Mouse (Mus musculus): ENCODE results near the gene Eaf2. TPM values are rescaled to one million over a fixed set of nuclear protein-coding genes. Genes with fewer than 3 reads are reported as not detected.
A peak's percentile ranks its signal among the peaks of the same experiment; 100 is the strongest.

The Eaf2 gene
- 0.66 and 0.67 TPM in 2 replicates for polyA plus RNA-seq (2012; rRNA removed)

DNA sequence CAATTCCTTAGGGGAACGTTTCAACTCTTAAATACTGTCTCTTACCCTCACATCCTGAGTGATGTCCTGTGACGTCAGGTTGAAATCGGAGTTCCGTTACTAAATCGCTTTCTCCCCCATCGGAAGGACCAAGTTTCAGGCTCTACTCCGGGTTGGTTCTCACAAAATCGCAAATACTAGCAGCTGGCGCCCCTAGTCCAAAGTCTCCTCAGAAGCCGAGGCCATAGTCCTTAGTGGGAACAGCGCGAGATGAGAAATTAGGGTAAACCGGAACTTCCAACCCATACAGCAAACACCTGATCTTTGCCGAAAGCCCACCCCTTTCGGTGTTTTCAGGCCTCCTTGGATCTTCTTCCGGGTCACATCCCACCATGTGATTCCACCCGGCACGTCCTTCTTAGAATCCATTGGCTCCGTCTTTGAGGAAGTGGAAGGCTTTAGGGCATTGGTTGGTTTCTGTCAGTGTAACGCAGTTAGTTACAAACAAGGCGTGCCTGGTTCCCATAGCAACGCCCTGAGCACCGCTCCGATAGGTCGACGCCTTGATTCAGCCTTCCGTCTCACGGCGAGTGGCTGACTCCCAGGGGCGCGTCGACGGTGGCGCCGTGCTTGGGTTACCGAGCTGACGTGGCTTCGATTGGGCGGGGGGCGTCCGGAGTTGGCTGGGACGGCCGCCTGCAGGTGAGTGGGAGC is at the start of gene Eaf2, which contains the start of gene Golgb1:
Eaf2 (minus strand) TSS at position 421 of the 693 bp plus-strand sequence.
Golgb1 (plus strand) TSS at position 558 of the 693 bp plus-strand sequence.
- peak; percentile 100 for DNase-seq (ENCODE audit: low read depth)
- TF ChIP-seq POLR2A (IDR thresholded peaks at IDR 0.05; ENCODE audit: borderline replicate concordance, extremely low read depth, insufficient read depth, insufficient read length, poor library complexity, severe bottlenecking) (peak; percentile 38; the same call in 1 of the 2 replicates), CTCF (IDR thresholded peaks at IDR 0.05; ENCODE audit: borderline replicate concordance, extremely low read depth, insufficient read depth, insufficient read length) (no peak)

DNA sequence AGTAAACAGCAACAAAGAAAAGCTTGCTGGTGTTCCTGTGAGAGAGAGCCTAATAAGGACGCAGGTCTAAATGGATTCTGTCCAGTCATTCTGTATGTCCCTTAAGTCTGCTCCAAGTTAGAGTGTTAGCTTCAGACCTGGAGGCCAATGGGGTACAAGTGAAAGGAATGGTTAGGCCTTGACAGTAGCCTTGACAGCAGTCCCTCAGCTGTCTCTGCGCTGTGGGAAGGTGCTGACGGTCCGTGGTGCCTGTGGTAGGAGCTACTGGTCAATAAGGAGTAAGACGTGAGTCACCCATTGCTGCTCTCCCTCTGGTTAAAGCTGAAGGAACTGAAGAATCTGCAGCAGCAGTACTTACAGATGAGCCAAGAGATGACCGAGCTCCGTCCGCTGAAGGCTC is 49.5 kb upstream of the Eaf2 start:
- TF ChIP-seq POLR2A (IDR thresholded peaks at IDR 0.05; ENCODE audit: borderline replicate concordance, extremely low read depth, insufficient read depth, insufficient read length, poor library complexity, severe bottlenecking) (no peak), CTCF (IDR thresholded peaks at IDR 0.05; ENCODE audit: borderline replicate concordance, extremely low read depth, insufficient read depth, insufficient read length) (no peak)
- no peak for DNase-seq (ENCODE audit: low read depth)

DNA sequence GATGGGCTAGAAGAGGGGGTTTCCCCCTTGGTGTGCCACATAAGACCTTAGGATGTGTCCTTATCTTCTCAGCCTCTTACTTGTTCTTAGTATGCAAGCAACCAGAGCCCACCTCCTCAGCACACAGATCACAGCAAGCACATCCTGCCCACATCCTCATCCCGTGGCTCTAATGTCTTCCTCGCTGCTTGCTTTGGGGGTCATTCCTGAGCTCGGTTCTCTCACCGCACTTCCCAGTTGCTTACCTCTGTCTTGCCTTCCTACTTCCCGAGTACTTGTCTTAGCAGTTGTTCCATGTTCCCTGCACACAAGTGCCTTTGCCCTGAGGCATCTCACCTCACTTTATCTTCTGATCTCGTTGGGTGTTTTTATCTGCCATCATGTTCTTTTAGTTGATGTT is 47.2 kb upstream of the Eaf2 start:
- no peak for DNase-seq (ENCODE audit: low read depth)
- TF ChIP-seq CTCF (IDR thresholded peaks at IDR 0.05; ENCODE audit: borderline replicate concordance, extremely low read depth, insufficient read depth, insufficient read length) (no peak), POLR2A (IDR thresholded peaks at IDR 0.05; ENCODE audit: borderline replicate concordance, extremely low read depth, insufficient read depth, insufficient read length, poor library complexity, severe bottlenecking) (no peak)

DNA sequence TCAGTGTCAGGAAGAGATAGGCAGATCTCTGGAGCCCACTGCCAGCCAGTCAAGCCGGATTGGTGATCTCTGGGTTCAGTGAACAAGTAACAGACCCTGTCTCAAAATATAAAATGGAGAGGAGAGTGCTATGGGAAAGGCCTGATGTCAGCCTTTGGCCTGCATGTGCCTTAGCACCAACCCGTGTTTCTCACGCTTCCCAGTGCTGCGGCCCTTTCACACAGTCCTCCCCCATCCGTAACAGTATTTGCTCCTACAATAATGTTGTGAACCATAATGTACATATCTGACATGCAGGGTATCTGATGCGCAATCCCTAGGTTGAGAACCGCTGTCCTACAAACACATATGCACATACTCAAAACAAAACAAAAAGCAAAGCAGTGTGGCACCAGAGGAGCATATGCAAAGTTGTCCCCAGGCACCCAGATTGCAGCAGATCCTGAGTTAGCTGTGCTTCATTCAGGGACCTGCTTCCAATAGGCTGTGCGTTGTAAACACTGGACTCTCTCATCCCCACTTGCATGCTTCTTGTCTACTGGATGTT is 46.3 kb upstream of the Eaf2 start:
- TF ChIP-seq CTCF (IDR thresholded peaks at IDR 0.05; ENCODE audit: borderline replicate concordance, extremely low read depth, insufficient read depth, insufficient read length): no peak
- DNase-seq (ENCODE audit: low read depth): no peak

DNA sequence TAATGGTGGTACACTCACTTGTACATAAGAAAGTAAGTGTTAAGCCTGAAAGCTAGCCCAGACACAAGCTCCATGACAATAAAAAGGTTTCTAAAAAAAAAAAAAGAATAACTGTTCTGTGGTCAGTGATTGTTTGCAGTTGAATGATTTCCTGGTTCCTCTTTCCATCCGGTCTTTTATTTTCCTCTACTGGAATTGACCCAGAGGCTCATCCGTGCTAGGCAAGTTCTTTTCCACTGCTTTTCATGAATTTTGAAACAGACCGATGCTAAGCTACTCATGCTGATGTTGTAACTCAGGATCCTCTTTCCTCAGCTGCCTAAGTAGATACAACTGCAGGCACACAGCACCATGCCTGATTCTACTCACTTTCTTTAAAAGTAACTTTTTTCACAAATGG is 45.6 kb upstream of the Eaf2 start:
- no peak for DNase-seq (ENCODE audit: low read depth)
- TF ChIP-seq CTCF (IDR thresholded peaks at IDR 0.05; ENCODE audit: borderline replicate concordance, extremely low read depth, insufficient read depth, insufficient read length): no peak
- no peak for TF ChIP-seq POLR2A (IDR thresholded peaks at IDR 0.05; ENCODE audit: borderline replicate concordance, extremely low read depth, insufficient read depth, insufficient read length, poor library complexity, severe bottlenecking)

DNA sequence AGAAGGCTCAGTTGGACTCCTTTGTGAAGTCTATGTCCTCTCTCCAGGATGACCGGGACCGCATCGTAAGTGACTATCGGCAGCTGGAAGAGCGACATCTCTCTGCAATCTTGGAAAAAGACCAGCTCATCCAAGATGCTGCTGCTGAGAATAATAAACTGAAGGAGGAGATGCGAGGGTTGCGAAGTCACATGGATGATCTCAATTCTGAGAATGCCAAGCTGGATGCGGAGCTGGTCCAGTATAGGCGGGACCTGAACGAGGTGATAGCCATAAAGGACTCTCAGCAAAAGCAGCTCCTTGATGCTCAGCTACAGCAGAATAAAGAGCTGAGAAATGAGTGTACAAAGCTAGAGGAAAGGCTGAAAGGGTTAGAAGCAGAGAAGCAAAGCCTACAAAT is 43.7 kb upstream of the Eaf2 start:
- DNase-seq (ENCODE audit: low read depth): no peak
- TF ChIP-seq POLR2A (IDR thresholded peaks at IDR 0.05; ENCODE audit: borderline replicate concordance, extremely low read depth, insufficient read depth, insufficient read length, poor library complexity, severe bottlenecking) (no peak), CTCF (IDR thresholded peaks at IDR 0.05; ENCODE audit: borderline replicate concordance, extremely low read depth, insufficient read depth, insufficient read length) (no peak)

DNA sequence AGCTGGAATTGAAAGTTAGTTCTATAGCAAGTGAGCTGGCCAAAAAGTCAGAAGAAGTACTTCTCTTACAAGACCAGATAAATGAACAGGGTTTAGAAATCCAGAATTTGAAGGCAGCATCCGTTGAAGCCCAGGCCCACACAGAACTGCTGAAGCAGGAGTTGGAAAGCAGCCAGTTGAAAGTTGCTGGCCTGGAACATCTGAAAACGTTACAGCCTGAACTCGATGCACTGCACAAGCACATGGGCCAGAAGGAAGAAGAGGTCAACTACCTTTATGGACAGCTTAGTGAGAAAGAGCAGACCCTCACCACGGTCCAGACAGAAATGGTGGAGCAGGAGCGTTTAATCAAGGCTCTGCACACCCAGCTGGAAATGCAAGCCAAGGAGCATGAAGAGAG is 39.4 kb upstream of the Eaf2 start:
- no peak for DNase-seq (ENCODE audit: low read depth)
- TF ChIP-seq POLR2A (IDR thresholded peaks at IDR 0.05; ENCODE audit: borderline replicate concordance, extremely low read depth, insufficient read depth, insufficient read length, poor library complexity, severe bottlenecking) (no peak), CTCF (IDR thresholded peaks at IDR 0.05; ENCODE audit: borderline replicate concordance, extremely low read depth, insufficient read depth, insufficient read length) (no peak)

DNA sequence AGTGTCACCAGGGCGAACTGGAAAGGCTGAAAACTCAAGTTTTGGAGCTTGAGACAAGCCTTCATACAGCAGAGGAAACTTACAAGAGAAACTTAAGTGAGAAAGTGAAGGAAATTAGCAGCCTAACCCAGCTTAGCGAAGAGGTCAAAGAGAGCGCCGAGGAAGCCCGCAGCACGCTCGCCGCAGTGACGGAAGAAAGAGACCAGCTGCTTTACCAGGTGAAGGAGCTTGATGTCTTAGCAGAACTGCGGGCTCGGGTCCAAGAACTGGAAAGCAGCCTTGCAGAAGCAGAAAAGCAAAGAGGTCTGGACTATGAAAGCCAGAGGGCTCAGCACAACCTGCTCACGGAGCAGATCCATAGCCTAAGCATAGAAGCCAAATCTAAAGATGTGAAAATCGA is 37.5 kb upstream of the Eaf2 start:
- no peak for TF ChIP-seq POLR2A (IDR thresholded peaks at IDR 0.05; ENCODE audit: borderline replicate concordance, extremely low read depth, insufficient read depth, insufficient read length, poor library complexity, severe bottlenecking)
- no peak for TF ChIP-seq CTCF (IDR thresholded peaks at IDR 0.05; ENCODE audit: borderline replicate concordance, extremely low read depth, insufficient read depth, insufficient read length)

DNA sequence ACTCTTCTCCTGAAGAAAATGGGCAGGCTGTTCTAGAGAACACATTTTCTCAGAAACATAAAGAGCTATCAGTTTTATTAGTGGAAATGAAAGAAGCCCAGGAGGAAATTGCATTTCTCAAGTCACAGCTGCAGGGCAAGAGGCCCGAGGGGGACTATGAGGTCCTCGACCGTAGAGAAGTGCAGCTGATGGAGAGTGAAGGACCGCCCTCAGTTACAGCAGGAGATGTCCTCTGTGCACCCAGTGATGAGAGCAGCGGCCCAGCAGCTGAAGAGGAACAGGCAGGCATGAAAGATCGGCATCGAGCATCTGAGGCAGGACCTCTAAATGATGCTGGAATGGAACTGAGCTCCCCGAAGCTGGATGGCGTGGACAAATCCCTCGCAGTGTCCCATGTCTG is 37.1 kb upstream of the Eaf2 start:
- no peak for DNase-seq (ENCODE audit: low read depth)
- TF ChIP-seq POLR2A (IDR thresholded peaks at IDR 0.05; ENCODE audit: borderline replicate concordance, extremely low read depth, insufficient read depth, insufficient read length, poor library complexity, severe bottlenecking) (no peak), CTCF (IDR thresholded peaks at IDR 0.05; ENCODE audit: borderline replicate concordance, extremely low read depth, insufficient read depth, insufficient read length) (no peak)

More for the DNA sequence above, 37.5 kb upstream of the Eaf2 start:
- DNase-seq (ENCODE audit: low read depth): no peak

DNA sequence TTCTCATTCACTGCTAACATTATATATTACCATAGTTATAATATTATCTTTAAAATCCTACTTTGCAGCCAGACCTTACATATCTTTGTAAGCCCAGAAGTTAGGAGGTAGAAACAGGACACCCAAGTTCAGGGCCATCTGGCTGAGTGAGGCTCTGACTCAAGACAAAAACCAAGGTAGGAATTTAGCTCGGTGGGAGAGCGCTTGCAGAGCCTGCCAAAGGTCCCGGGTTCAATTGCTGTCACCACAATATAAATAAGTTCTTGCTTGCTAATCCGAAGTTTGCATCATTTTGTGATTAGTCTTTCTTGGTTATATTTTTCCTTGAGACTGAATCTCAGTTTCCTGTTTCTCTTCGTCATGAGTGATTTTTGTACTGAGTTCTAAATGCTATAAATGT is 28.4 kb upstream of the Eaf2 start:
- no peak for TF ChIP-seq CTCF (IDR thresholded peaks at IDR 0.05; ENCODE audit: borderline replicate concordance, extremely low read depth, insufficient read depth, insufficient read length)
- TF ChIP-seq POLR2A (IDR thresholded peaks at IDR 0.05; ENCODE audit: borderline replicate concordance, extremely low read depth, insufficient read depth, insufficient read length, poor library complexity, severe bottlenecking): no peak
- no peak for DNase-seq (ENCODE audit: low read depth)

DNA sequence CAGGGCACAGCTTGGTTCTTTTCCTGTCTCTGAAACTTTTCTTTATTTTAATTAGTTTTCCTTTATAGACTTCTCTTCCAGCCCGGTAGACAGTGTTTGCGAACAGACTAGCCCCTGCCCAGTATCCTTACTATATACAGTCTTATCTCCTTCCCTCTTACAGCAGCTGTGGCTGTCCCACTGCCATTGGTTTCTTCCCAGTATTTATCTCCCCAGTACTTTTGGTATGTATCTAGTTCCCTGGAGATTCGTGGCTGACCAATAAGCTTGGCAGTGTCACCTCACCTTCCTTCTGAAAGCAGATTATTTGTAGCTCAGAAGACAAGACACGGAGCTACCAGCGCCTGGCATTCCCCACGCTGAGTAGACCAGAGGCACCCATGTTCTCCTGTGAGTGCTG is 21.9 kb upstream of the Eaf2 start:
- no peak for DNase-seq (ENCODE audit: low read depth)
- TF ChIP-seq CTCF (IDR thresholded peaks at IDR 0.05; ENCODE audit: borderline replicate concordance, extremely low read depth, insufficient read depth, insufficient read length) (no peak), POLR2A (IDR thresholded peaks at IDR 0.05; ENCODE audit: borderline replicate concordance, extremely low read depth, insufficient read depth, insufficient read length, poor library complexity, severe bottlenecking) (no peak)

DNA sequence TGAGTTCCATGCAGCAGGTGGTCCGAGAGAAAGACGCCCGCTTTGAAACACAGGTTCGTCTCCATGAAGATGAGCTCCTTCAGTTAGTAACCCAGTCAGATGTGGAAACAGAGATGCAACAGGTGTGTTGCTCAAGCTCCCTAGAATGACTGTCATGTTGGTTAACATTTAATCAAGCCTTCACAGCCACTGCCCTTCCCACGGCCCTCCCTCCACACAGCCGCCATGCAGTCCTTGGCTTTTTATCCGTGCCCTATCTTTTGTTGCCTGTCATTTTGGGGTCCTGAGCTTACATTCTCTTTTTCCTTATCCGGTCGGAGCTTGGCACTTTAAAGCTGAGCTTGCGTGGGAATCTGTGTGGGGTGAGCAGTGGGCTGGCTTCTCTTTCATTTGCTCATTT is 18.5 kb upstream of the Eaf2 start:
- TF ChIP-seq POLR2A (IDR thresholded peaks at IDR 0.05; ENCODE audit: borderline replicate concordance, extremely low read depth, insufficient read depth, insufficient read length, poor library complexity, severe bottlenecking): no peak
- no peak for TF ChIP-seq CTCF (IDR thresholded peaks at IDR 0.05; ENCODE audit: borderline replicate concordance, extremely low read depth, insufficient read depth, insufficient read length)
- DNase-seq (ENCODE audit: low read depth): no peak

Measured in brain, embryonic 14.5 days (tissue).